Mouse (Mus musculus) megakaryocyte progenitor cell, adult 5-6 weeks (primary cell): Measurements from ENCODE around the gene Rhbdf1. TPM values are rescaled to one million over a fixed set of nuclear protein-coding genes. Genes with fewer than 3 reads are reported as not detected.
A peak's percentile ranks its signal among the peaks of the same experiment; 100 is the strongest.
"Not testable (repeated sequence)": the region's sequence is repeated elsewhere in the genome, so short reads cannot be mapped to it uniquely, and the experiment has no call there.

Source experiments
- ATAC-seq: replicated peaks from 2 replicates; pipeline ENCODE4 v1.8.0; 2016; ENCODE audit warnings: mild to moderate bottlenecking, moderate TSS enrichment, inconsistent platforms; ENCODE audit not compliant: poor library complexity
- total RNA-seq, 2 experiments: library from RNA; stranded (forward) in 1 of 2; stranded (reverse) in 1 of 2; fragments of 157-497, 149-512 nt in 1 of 2; fragments of 200-1000 nt in 1 of 2; gene quantifications; 2 replicates each; pipeline versions ENCODE4 v1.2.3 to v1.2.4; 2015 to 2017

The Rhbdf1 gene
- total RNA-seq, 2 experiments from 2014 or later = 0.22 to 0.25 TPM

- no peak for ATAC-seq
Measured at GRCm38 (mm10) chr11:32222570-32223194, 582 bp upstream of the Rhbdf1 start.

- 0 out of 2 replicates have a peak, but pooled peaks have one; percentile 7 for ATAC-seq
Measured at GRCm38 (mm10) chr11:32221225-32221950, 712 bp downstream of the Rhbdf1 start.

DNA sequence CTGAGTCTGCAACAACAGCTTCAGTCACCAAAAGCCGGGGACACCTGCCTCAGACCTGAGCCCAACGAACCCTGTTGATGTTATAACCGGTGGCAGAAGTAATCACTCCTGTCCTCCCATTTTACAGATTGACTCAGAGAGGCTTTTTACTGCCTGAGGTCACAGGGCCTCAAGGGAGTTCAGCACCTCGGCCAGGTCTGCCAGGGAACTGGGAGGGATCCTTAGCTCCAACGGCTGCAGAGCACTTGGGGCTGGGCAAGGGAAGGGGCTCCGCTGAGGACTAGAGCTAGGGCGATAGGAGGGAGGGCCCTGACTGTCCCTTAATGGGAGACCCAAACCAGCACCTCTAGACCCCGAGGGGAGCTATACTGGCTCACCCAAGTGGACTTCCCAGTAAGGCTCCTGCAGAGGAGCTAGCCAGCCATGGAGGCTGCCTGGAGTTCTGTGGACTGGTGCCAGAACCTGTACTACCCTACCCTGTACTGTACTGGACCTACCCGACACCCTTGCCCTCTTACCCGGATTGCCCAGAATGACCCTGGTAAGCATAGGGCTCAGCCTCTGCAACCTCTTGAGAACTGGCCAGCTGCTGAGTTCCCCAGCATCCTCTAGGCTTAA lies 1.4 kb downstream of the Rhbdf1 start:
- ATAC-seq = no peak

DNA sequence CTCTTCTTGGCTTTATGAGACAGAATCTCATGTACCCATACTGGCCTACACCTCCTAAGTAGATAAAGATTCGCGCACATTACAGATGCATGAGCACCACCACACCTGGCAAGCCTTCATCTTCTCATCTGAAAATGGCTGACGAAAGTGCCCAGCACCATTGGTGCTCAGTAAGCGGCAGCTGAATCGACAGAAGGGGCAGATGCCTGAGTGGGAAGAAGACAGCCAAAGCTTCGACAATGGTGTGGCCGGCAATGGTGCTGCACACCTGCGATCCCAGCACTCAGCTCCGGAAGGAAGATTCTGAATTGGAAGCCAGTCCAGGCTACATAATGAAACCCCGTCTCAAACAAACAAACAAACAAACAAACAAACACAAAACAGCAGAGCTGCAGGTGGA lies 2.8 kb downstream of the Rhbdf1 start:
- ATAC-seq = no peak

GRCm38 (mm10) chr11:32218501-32219050 lies 3.5 kb downstream of the Rhbdf1 start:
- no peak for ATAC-seq

DNA sequence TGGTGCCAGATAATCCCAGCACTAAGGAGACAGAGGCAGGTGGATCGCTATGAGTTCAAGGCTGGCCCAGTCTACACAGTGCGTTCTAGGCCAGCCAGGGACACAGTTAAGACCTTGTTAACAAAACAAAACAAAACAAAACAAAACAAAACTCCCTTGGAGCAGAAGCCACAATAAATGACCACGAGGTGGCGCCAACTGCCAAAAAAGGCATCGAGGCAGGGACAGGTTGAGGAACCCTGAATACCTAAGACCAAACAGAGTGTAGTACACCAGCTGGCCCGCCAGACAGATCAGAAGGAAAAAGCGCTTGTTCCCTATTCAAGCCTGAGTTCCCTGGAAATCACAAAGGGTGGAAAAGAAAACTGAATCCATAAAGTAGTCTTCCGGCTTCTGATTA lies 5.2 kb downstream of the Rhbdf1 start:
- ATAC-seq = peak; percentile 85

- ATAC-seq = no peak
Measured at GRCm38 (mm10) chr11:32215372-32216162, 6.5 kb downstream of the Rhbdf1 start.

GRCm38 (mm10) chr11:32210623-32211022 lies 11.5 kb downstream of the Rhbdf1 start:
- ATAC-seq = no peak

- ATAC-seq = peak; percentile 94
Measured at GRCm38 (mm10) chr11:32205058-32205873, 16.8 kb downstream of the Rhbdf1 start, which contains the start of gene Snrnp25. Gene Snrnp25 (plus strand): TSS chr11:32205415.

- no peak for ATAC-seq
Measured at GRCm38 (mm10) chr11:32201922-32202685, 20.0 kb downstream of the Rhbdf1 start.

GRCm38 (mm10) chr11:32200992-32201391 lies 21.1 kb downstream of the Rhbdf1 start:
- not testable (repeated sequence) for ATAC-seq

DNA sequence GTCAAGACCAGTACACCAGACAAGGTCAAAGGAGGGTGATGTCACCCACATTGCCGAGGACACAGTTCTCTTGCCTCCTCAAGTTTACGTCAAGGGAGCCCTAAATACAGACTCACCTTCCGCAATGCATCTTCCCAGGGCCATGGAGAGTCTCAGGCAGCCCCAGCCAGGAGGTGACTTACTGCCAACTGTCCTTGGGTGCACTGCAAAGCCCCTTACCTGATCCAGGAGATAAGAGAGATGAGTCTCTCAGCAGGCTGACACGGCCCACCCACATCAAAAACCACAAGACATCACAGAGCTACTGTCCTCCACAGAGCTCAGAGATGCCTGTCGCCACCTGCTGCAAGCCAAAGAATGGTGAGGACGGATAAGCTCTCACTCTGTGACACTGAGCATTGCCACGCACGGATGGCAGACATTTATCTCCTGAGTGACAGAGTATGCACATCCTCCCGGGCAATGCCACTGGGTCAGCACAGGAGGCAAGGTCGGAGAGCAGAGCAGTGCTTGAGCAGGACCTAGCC lies 22.0 kb downstream of the Rhbdf1 start, which contains the start of gene Il9r:
Gene Il9r, minus strand, starts transcription at position 205 of the 527 bp plus-strand sequence.
- peak; percentile 52 for ATAC-seq

- ATAC-seq = no peak
Measured at GRCm38 (mm10) chr11:32199230-32199629, 22.9 kb downstream of the Rhbdf1 start.

DNA sequence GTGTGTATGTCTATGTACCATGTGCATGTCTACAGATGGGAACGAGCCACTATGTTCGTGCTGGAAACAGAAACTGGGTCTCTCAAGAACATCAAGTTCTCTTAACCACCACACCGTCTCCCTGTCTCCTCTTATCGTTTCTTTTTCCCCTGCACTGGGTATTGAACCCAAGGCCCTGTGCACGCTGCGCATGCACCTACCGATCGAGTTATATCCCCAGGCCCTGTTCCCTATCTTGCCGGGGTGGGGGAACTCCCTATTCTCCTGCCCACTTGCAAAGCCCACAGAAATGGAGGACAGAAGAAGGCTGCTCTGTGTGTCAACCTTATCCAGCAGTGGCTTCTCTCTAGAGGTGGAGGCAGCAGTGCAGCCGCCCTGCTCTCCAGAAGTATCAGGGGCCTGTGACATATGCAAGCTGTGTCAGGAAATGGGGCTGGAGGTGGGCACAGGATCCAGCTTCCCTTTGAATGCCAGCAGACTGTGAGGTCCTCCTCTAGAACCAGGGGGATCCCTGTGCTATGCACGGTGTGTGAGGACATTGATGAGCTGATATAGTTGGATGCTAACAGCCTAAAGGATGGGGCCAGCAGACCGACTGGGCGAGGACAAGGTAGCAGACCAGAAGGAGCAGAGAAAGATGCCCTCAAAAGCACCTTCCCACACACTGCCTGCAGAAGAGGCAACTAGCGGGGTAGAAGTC lies 23.7 kb downstream of the Rhbdf1 start:
- no peak for ATAC-seq

DNA sequence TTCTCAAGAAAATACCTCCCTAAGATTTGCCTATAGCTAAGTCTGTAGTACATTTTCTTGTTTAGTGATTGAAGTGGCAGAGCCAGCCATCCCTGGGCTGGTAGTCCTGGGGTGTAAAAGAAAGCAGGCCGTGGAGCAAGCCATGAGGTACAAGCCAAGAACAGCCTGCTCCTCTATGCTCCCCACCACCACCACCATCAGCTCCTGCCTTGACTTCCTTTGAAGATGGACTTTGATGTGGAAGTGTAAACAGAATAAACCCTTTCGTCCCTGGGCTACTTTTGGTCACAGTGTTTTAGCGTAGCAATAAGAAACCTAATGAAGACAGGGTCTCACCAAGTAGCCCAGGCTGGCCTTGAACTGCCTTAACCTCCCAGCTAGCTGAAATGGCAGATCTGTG lies 24.3 kb downstream of the Rhbdf1 start:
- ATAC-seq = no peak

- no peak for ATAC-seq
Measured at GRCm38 (mm10) chr11:32196727-32197126, 25.4 kb downstream of the Rhbdf1 start.

- ATAC-seq = peak; percentile 37
Measured at GRCm38 (mm10) chr11:32195867-32196540, 26.1 kb downstream of the Rhbdf1 start.

GRCm38 (mm10) chr11:32194626-32195025 lies 27.5 kb downstream of the Rhbdf1 start:
- no peak for ATAC-seq
